ENCODE assay signal across 23 mouse cellular contexts in the genomic region with DNA sequence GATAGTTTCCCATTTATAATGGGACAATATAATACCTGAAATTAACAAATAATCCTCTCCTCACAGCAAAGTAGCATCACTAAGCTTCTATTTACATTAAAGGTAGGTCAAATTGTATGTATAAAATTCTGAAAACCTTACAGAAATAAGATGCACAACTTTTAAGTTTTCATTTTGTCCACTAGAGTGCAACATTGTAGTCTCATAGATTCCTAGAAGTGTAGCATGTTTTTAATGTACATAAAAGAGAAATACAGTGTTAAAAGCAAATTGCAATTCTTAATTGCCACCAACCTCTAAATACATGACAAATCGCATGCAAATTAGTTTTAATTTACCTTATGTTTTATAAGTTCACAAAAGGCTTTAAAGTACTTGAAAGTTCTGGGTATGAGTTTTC.
DNase-seq lines count a peak whose midpoint lies in the region; ATAC-seq and TF ChIP-seq lines count a peak whose summit lies in the region.
"Had no signal": no experiment of that assay in that cellular context is flagged by ENCODE, and none has a peak within 500 bp of the region (broad histone marks: within the 10 kb centered on the region; RNA-seq: fewer than 3 reads in every experiment).

No protein-coding gene starts in this region.

- ATAC-seq in forebrain, embryonic 14.5 days, result no peak
- ATAC-seq in forebrain, embryonic 13.5 days, result no peak
- ATAC-seq in hindbrain, embryonic 14.5 days (ENCODE audit: low FRiP score), result no peak
- ATAC-seq in hindbrain, embryonic 12.5 days (ENCODE audit: low FRiP score), result no peak
- ATAC-seq: intestine, embryonic 15.5 days had no signal

- no peak overlapping the region for H3K4me2 ChIP-seq in forebrain, embryonic 14.5 days (ENCODE audit: low read length)
- H3K4me2 ChIP-seq in forebrain, embryonic 13.5 days, result no peak overlapping the region
- no peak overlapping the region for H3K4me2 ChIP-seq in hindbrain, embryonic 14.5 days (replicated peaks)
- no peak overlapping the region for H3K4me2 ChIP-seq in hindbrain, embryonic 12.5 days (replicated peaks)
- H3K4me2 ChIP-seq: hindbrain, embryonic 13.5 days; intestine, embryonic 15.5 days; limb, embryonic 15.5 days; liver, embryonic 13.5 days; neural tube, embryonic 13.5 days had no signal

- peak; percentile 59 for TF ChIP-seq CTCF in left cerebral cortex, adult 2 months (IDR thresholded peaks at IDR 0.05)
- TF ChIP-seq CTCF in brain, embryonic 14.5 days (IDR thresholded peaks at IDR 0.05; ENCODE audit: borderline replicate concordance, extremely low read depth, insufficient read depth, insufficient read length), result no peak

- no peak for TF ChIP-seq POLR2A in brain, embryonic 14.5 days (IDR thresholded peaks at IDR 0.05; ENCODE audit: borderline replicate concordance, extremely low read depth, insufficient read depth, insufficient read length, poor library complexity, severe bottlenecking)

- H3K4me3 ChIP-seq in forebrain, embryonic 14.5 days (ENCODE audit: low read depth, low read length), result no peak overlapping the region
- H3K4me3 ChIP-seq in forebrain, embryonic 13.5 days, result no peak overlapping the region
- H3K4me3 ChIP-seq in hindbrain, embryonic 14.5 days (replicated peaks; ENCODE audit: low read length), result no peak overlapping the region
- no peak overlapping the region for H3K4me3 ChIP-seq in hindbrain, embryonic 12.5 days
- no peak overlapping the region for H3K4me3 ChIP-seq in left cerebral cortex, adult 2 months
- H3K4me3 ChIP-seq: erythroblast, embryonic 14.5 days; hindbrain, embryonic 13.5 days; intestine, embryonic 15.5 days; limb, embryonic 10.5 days; limb, embryonic 15.5 days; liver, embryonic 13.5 days; neural tube, embryonic 13.5 days had no signal

- WGBS in forebrain, embryonic 14.5 days, result 61% methylated on average over 1 of the region's 1 CpGs
- WGBS in forebrain, embryonic 13.5 days, result 85% methylated on average over 1 of the region's 1 CpGs
- WGBS in hindbrain, embryonic 14.5 days, result 87% methylated on average over 1 of the region's 1 CpGs
- WGBS in hindbrain, embryonic 12.5 days, result 85% methylated on average over 1 of the region's 1 CpGs

- no peaks in the 10 kb centered on the region for H3K9me3 ChIP-seq in forebrain, embryonic 14.5 days (replicated peaks; ENCODE audit: control insufficient read depth, low read length)
- H3K9me3 ChIP-seq in forebrain, embryonic 13.5 days (replicated peaks), result no peaks in the 10 kb centered on the region
- no peaks in the 10 kb centered on the region for H3K9me3 ChIP-seq in hindbrain, embryonic 14.5 days (ENCODE audit: control insufficient read depth, low read length)
- no peaks in the 10 kb centered on the region for H3K9me3 ChIP-seq in hindbrain, embryonic 12.5 days (replicated peaks)
- H3K9me3 ChIP-seq: G1E; hindbrain, embryonic 13.5 days; intestine, embryonic 15.5 days; limb, embryonic 10.5 days; limb, embryonic 15.5 days; liver, embryonic 13.5 days; neural tube, embryonic 13.5 days had no signal

- intact Hi-C loops in left cerebral cortex, adult 2 months (cut with DNase I), result no loop called here
- intact Hi-C loops in left cerebral cortex, postnatal 10 days (cut with DNase I), result no loop called here

- no peaks in the 10 kb centered on the region for H3K4me1 ChIP-seq in forebrain, embryonic 14.5 days (ENCODE audit: control insufficient read depth, insufficient read depth, low read length)
- H3K4me1 ChIP-seq in forebrain, embryonic 13.5 days, result no peaks in the 10 kb centered on the region
- no peaks in the 10 kb centered on the region for H3K4me1 ChIP-seq in hindbrain, embryonic 14.5 days (replicated peaks; ENCODE audit: control insufficient read depth, insufficient read depth, low read length)
- H3K4me1 ChIP-seq in hindbrain, embryonic 12.5 days, result no peaks in the 10 kb centered on the region
- H3K4me1 ChIP-seq: hindbrain, embryonic 13.5 days; intestine, embryonic 15.5 days; limb, embryonic 10.5 days; limb, embryonic 15.5 days; liver, embryonic 13.5 days; neural tube, embryonic 13.5 days had no signal

- H3K9ac ChIP-seq in forebrain, embryonic 14.5 days (ENCODE audit: low read length), result no peak overlapping the region
- no peak overlapping the region for H3K9ac ChIP-seq in forebrain, embryonic 13.5 days
- no peak overlapping the region for H3K9ac ChIP-seq in hindbrain, embryonic 14.5 days
- H3K9ac ChIP-seq in hindbrain, embryonic 12.5 days, result no peak overlapping the region
- H3K9ac ChIP-seq: hindbrain, embryonic 13.5 days; intestine, embryonic 15.5 days; limb, embryonic 15.5 days; liver, embryonic 13.5 days; neural tube, embryonic 13.5 days had no signal

- H3K27me3 ChIP-seq in forebrain, embryonic 14.5 days (replicated peaks; ENCODE audit: control insufficient read depth, insufficient read depth, low read length), result no peaks in the 10 kb centered on the region
- H3K27me3 ChIP-seq in forebrain, embryonic 13.5 days, result no peaks in the 10 kb centered on the region
- H3K27me3 ChIP-seq in hindbrain, embryonic 14.5 days (ENCODE audit: control insufficient read depth, insufficient read depth, low read length), result no peaks in the 10 kb centered on the region
- H3K27me3 ChIP-seq in hindbrain, embryonic 12.5 days, result no peaks in the 10 kb centered on the region
- H3K27me3 ChIP-seq: hindbrain, embryonic 13.5 days; intestine, embryonic 15.5 days; limb, embryonic 15.5 days; liver, embryonic 13.5 days; neural tube, embryonic 13.5 days had no signal

- H3K36me3 ChIP-seq in forebrain, embryonic 14.5 days (ENCODE audit: control insufficient read depth, insufficient read depth, low read length), result no peaks in the 10 kb centered on the region
- H3K36me3 ChIP-seq in forebrain, embryonic 13.5 days (ENCODE audit: poor library complexity, severe bottlenecking), result no peaks in the 10 kb centered on the region
- H3K36me3 ChIP-seq in hindbrain, embryonic 14.5 days (replicated peaks; ENCODE audit: control insufficient read depth, insufficient read depth), result no peaks in the 10 kb centered on the region
- no peaks in the 10 kb centered on the region for H3K36me3 ChIP-seq in hindbrain, embryonic 12.5 days
- H3K36me3 ChIP-seq: G1E; hindbrain, embryonic 13.5 days; intestine, embryonic 15.5 days; limb, embryonic 10.5 days; limb, embryonic 15.5 days; liver, embryonic 13.5 days; neural tube, embryonic 13.5 days had no signal

- H3K27ac ChIP-seq in forebrain, embryonic 14.5 days (ENCODE audit: low read depth, low read length), result no peak overlapping the region
- H3K27ac ChIP-seq in forebrain, embryonic 13.5 days, result no peak overlapping the region
- H3K27ac ChIP-seq in hindbrain, embryonic 14.5 days, result no peak overlapping the region
- no peak overlapping the region for H3K27ac ChIP-seq in hindbrain, embryonic 12.5 days
- peak overlapping the region; percentile 45; the same call in 1 of the 2 replicates for H3K27ac ChIP-seq in left cerebral cortex, adult 2 months
- H3K27ac ChIP-seq: hindbrain, embryonic 13.5 days; intestine, embryonic 15.5 days; limb, embryonic 10.5 days; limb, embryonic 15.5 days; liver, embryonic 13.5 days; neural tube, embryonic 13.5 days had no signal

- peak; percentile 60 for DNase-seq in forebrain, embryonic 14.5 days (ENCODE audit: low spot score)
- DNase-seq in hindbrain, embryonic 14.5 days (ENCODE audit: low spot score), result peak; percentile 48
- DNase-seq in left cerebral cortex, adult 2 months (ENCODE audit: extremely low spot score in 1 of 2, low spot score in 2 of 2), result no peak
- DNase-seq in left cerebral cortex, postnatal 10 days (ENCODE audit: extremely low spot score in 1 of 2, low spot score in 2 of 2), result no peak
- DNase-seq in brain, embryonic 14.5 days (ENCODE audit: low read depth), result peak; percentile 59
- DNase-seq in embryo, embryonic 10.5 days (ENCODE audit: low spot score), result no peak
- DNase-seq: adrenal gland, postnatal 10 days; cerebellum, adult 18-20 months; cerebellum, postnatal 10 days; heart, postnatal 36 days; kidney, postnatal 25 days; liver, embryonic 13.5 days; lung, adult 18-20 months; lung, postnatal 10 days had no signal

Comparison
In these comparisons a context has a peak if more than half of its experiments do, and no peak if none do; other contexts are left out.
1. DNase-seq: peak in forebrain, embryonic 14.5 days (single experiment), hindbrain, embryonic 14.5 days (single experiment) and brain, embryonic 14.5 days (single experiment); none in left cerebral cortex, adult 2 months (0 of 2), left cerebral cortex, postnatal 10 days (0 of 2) and embryo, embryonic 10.5 days (single experiment).